Mouse (Mus musculus) layer of hippocampus, postnatal 25 days (tissue): ENCODE data around the gene Atp1b4. TPM values are rescaled to one million over a fixed set of nuclear protein-coding genes. Genes with fewer than 3 reads are reported as not detected.
A peak's percentile ranks its signal among the peaks of the same experiment; 100 is the strongest.
"Not testable (repeated sequence)": the region's sequence is repeated elsewhere in the genome, so short reads cannot be mapped to it uniquely, and the experiment has no call there.

Source experiments
- DNase-seq, 2 experiments: peaks; one replicate each; pipeline ENCODE4 v3.0.0; 2022; ENCODE audit warnings: mixed read lengths in 2 of 2, low spot score in 1 of 2; ENCODE audit errors: extremely low spot score in 1 of 2
- total RNA-seq, 2 experiments: library from RNA; stranded (reverse); gene quantifications; 2 replicates each; pipeline ENCODE4 v1.2.3; 2021

Gene Atp1b4
- not detected for total RNA-seq

GRCm38 (mm10) chrX:38315884-38316283 is at the start of gene Atp1b4:
Gene Atp1b4 (plus strand): TSS chrX:38316184.
- no peak for DNase-seq

- no peak for DNase-seq
Measured at GRCm38 (mm10) chrX:38308597-38308996, 7.4 kb upstream of the Atp1b4 start.

GRCm38 (mm10) chrX:38311054-38311453 is 4.9 kb upstream of the Atp1b4 start:
- no peak for DNase-seq

GRCm38 (mm10) chrX:38312910-38313625 is 2.9 kb upstream of the Atp1b4 start:
- DNase-seq, result no peak

GRCm38 (mm10) chrX:38313626-38314210 is 2.3 kb upstream of the Atp1b4 start:
- no peak for DNase-seq

- DNase-seq, result no peak
Measured at GRCm38 (mm10) chrX:38330695-38331406, 14.9 kb downstream of the Atp1b4 start.

- DNase-seq, result peak in 1 of 2 experiments; percentile 7
Measured at GRCm38 (mm10) chrX:38334329-38335279, 18.6 kb downstream of the Atp1b4 start.

GRCm38 (mm10) chrX:38362016-38362415 is 46.0 kb downstream of the Atp1b4 start:
- DNase-seq, result no peak

- not testable (repeated sequence) for DNase-seq
Measured at GRCm38 (mm10) chrX:38364621-38365020, 48.6 kb downstream of the Atp1b4 start.

GRCm38 (mm10) chrX:38373169-38373568 is 57.2 kb downstream of the Atp1b4 start:
- not testable (repeated sequence) for DNase-seq

Other genes with a start within 250 kb of the Atp1b4 start
- gene Rhox10, start 249.7 kb upstream of the Atp1b4 start, total RNA-seq, result not detected
- gene Rhox11, start 231.0 kb upstream of the Atp1b4 start, total RNA-seq, result not detected
- gene Rhox12, start 205.3 kb upstream of the Atp1b4 start, total RNA-seq, result not detected
- not detected for gene Rhox13, start 195.0 kb upstream of the Atp1b4 start, total RNA-seq
- 10 to 100 TPM; 24.4 to 25.7 TPM for gene Zbtb33, start 126.4 kb upstream of the Atp1b4 start, total RNA-seq
- gene Tmem255a, start 63.7 kb upstream of the Atp1b4 start, total RNA-seq, result 10 to 100 TPM; 14.8 to 23.4 TPM
- gene Lamp2, start 140.3 kb downstream of the Atp1b4 start, total RNA-seq, result 10 to 100 TPM; 69.8 to 70.9 TPM